Mouse (Mus musculus) thymus, adult 2 months (tissue): Measurements from ENCODE around the gene Gne. TPM values are rescaled to one million over a fixed set of nuclear protein-coding genes. Genes with fewer than 3 reads are reported as not detected.
"Not testable (repeated sequence)": the region's sequence is repeated elsewhere in the genome, so short reads cannot be mapped to it uniquely, and the experiment has no call there.

ENCODE experiments used
- DNase-seq: peaks from one replicate; pipeline ENCODE4 v3.0.0; 2021
- H3K27ac ChIP-seq: fragments of 200-500 bp; 2 replicates; pipeline ENCODE4 v1.5.1; 2012; ENCODE audit warnings: low read length, control low read depth; ENCODE audit not compliant: control insufficient read depth, insufficient read depth
- H3K27me3 ChIP-seq: fragments of 200-500 bp; 2 replicates; pipeline ENCODE4 v1.6.1; 2012; ENCODE audit warnings: mild to moderate bottlenecking, low read length, moderate library complexity, mixed read lengths; ENCODE audit not compliant: control insufficient read depth, insufficient read depth
- H3K36me3 ChIP-seq: fragments of 200-500 bp; 2 replicates; pipeline ENCODE4 v1.6.1; 2012; ENCODE audit warnings: mild to moderate bottlenecking, low read length, moderate library complexity; ENCODE audit not compliant: control insufficient read depth, insufficient read depth
- H3K4me1 ChIP-seq: fragments of 200-500 bp; replicated peaks from 2 replicates; pipeline ENCODE4 v1.6.1; 2012; ENCODE audit warnings: low read length; ENCODE audit not compliant: control insufficient read depth, insufficient read depth
- H3K4me3 ChIP-seq: fragments of 200-500 bp; 2 replicates; pipeline ENCODE4 v1.5.1; 2012; ENCODE audit warnings: mild to moderate bottlenecking, low read length, control low read depth, moderate library complexity; ENCODE audit not compliant: control insufficient read depth, insufficient read depth
- CTCF ChIP-seq: fragments of 200-500 bp; IDR thresholded peaks from 2 replicates; pipeline ENCODE4 v1.5.1; 2012; ENCODE audit warnings: mild to moderate bottlenecking, control low read depth, low read length, moderate library complexity, borderline replicate concordance; ENCODE audit not compliant: control insufficient read depth, poor library complexity, insufficient read depth; ENCODE audit errors: extremely low read depth
- POLR2A ChIP-seq: fragments of 200-500 bp; IDR thresholded peaks from 2 replicates; pipeline ENCODE4 v1.6.1; 2012; ENCODE audit warnings: mild to moderate bottlenecking, low read length, control low read depth, moderate library complexity; ENCODE audit not compliant: control insufficient read depth, poor library complexity, insufficient read depth; ENCODE audit errors: extremely low read depth
- WGBS: fragments of 180-500 bp; shearing (Covaris S2); methylation state at CpG from one replicate; pipeline ENCODE4 v1.1.7; 2018; 5-methylcytosine and 5-hydroxymethylcytosine counted together
- polyA plus RNA-seq: library from polyadenylated mRNA; depleted of rRNA; stranded (reverse); fragments of >200 nt; gene quantifications from 2 replicates; pipeline ENCODE4 v1.2.3, GENCODE M21; 2012

Gne gene
- polyA plus RNA-seq, 1 experiment: 28.0 TPM

DNA sequence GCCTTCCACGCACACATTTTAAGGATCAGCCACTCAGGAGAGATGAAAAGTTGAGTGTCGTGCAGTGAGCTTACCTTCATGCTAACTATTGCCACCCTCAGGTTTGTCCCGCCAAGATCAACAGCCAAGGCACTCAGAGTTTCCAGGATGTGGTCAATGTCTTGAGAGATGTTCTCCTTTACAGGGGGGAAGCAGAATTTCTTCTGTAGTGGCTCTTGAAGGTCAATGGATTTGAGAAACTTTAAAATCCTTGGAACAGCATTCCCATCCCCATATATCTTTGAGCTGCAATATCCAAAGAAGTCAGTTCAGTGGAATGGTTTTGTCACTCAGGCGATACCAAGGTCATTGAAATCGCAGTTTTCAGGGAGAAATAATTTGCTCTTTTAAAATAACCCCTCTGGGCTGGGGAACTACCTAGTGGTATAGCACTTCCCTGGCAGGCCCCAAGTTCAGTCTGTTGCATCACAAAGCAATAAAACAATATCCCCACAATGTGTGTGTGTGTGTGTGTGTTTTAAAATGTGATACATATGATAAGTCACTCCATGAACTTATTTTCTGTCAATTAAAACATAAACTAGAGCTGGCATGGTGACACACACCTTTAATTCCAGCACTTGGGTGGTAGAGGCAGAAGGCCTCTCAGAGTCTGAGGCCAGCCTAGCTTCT is 39.2 kb downstream of the Gne start:
- Histone ChIP-seq H3K27ac (no peak overlapping the region), H3K4me1 (peaks cover 7% of the 10 kb centered on the region), H3K36me3 (peaks cover 30% of the 10 kb centered on the region), H3K4me3 (no peak overlapping the region), H3K27me3 (no peaks in the 10 kb centered on the region)
- no peak for DNase-seq
- 66% methylated on average over 5 of the region's 5 CpGs for WGBS
- TF ChIP-seq CTCF (no peak), POLR2A (no peak)

DNA sequence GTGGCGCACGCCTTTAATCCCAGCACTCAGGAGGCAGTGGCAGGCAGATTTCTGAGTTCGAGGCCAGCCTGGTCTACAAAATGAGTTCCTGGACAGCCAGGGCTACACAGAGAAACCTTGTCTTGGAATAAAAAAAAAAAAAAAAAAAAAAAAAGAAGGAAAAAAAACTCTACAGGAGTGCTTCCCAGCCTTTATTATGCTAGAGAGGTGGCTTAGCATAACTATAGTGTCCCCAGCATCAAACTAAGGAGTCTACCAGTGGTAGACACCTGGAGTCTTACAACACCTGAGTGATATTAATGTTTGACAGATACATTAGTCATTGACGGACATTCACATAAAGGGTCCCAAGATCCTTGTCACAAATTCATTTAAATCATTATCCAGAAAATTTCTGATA is 40.8 kb downstream of the Gne start:
- not testable (repeated sequence) for H3K4me3 ChIP-seq, DNase-seq, H3K27me3 ChIP-seq, H3K4me1 ChIP-seq, H3K27ac ChIP-seq
- H3K36me3 ChIP-seq: peaks cover 33% of the 10 kb centered on the region
- WGBS: 100% methylated on average over 4 of the region's 4 CpGs

DNA sequence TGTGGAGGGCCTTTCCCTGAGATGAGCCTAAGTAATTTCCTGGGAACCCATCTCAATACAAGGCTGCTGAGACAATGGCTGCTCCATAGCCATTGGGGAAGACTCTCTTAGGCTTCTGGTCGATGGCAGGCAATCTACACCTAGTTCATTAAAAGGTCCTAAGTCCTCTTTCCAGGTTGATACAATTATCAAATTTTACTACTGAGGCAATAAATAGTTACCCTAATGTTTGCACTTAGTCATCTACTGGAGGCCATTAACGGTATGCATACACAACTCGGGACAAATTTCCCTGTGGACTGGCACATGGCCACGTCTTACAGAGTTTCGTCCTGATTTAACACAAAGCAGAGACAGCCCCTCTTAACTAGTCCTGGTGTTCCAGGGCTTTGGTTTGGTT is 41.5 kb downstream of the Gne start:
- H3K4me3 ChIP-seq: no peak overlapping the region
- 96% methylated on average over 5 of the region's 5 CpGs for WGBS
- TF ChIP-seq CTCF (no peak), POLR2A (no peak)
- H3K27ac ChIP-seq: no peak overlapping the region
- peaks cover 7% of the 10 kb centered on the region for H3K4me1 ChIP-seq
- H3K27me3 ChIP-seq: no peaks in the 10 kb centered on the region
- DNase-seq: no peak
- H3K36me3 ChIP-seq: peaks cover 33% of the 10 kb centered on the region

DNA sequence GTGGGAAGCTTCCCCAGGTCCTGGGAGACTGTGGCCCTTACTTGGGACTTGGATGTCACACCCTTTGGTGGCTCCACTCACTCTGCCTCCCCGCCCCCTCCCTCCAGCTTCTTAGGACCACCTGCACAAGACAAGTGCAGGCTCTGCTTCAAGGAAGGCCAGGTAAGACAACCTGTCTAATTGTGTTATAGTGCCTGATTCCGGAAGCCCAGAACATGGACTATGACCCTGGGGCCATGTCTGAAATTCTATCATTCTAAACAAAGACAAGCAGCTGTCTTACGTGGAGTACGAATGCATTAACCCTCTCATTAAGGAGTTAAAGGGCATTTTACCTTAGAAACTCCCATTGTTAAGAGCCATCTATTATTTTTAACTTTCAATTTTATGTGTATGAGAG is 43.2 kb downstream of the Gne start:
- TF ChIP-seq CTCF (no peak), POLR2A (no peak)
- Histone ChIP-seq H3K4me3 (no peak overlapping the region), H3K36me3 (peaks cover 33% of the 10 kb centered on the region), H3K27ac (no peak overlapping the region), H3K4me1 (peaks cover 7% of the 10 kb centered on the region), H3K27me3 (no peaks in the 10 kb centered on the region)
- no peak for DNase-seq
- WGBS: 98% methylated on average over 4 of the region's 4 CpGs

DNA sequence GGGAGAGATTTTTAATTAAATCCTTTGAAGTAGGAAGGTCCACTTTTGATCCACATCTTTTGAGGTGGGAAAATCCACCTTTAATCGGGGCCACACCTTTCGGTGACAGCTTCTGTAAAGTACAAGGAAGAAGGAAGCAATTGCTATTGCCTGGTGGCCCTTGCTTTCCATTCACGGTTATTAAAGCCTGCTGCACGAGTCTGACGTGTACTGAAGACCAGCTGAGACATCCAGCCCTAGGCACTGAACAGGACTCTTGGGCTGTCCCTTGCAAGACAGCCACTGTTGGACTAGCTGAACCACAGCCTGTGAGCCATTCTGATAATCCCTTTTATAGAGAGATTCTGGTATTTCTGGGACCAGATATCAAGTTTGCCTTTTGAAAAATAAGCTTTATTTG is 47.5 kb downstream of the Gne start:
- Histone ChIP-seq H3K27ac (no peak overlapping the region), H3K36me3 (peaks cover 31% of the 10 kb centered on the region), H3K4me3 (no peak overlapping the region), H3K27me3 (no peaks in the 10 kb centered on the region), H3K4me1 (peaks cover 6% of the 10 kb centered on the region; the same call in 1 of the 2 replicates)
- TF ChIP-seq CTCF (no peak), POLR2A (no peak)
- DNase-seq: no peak
- WGBS: 93% methylated on average over 5 of the region's 5 CpGs

DNA sequence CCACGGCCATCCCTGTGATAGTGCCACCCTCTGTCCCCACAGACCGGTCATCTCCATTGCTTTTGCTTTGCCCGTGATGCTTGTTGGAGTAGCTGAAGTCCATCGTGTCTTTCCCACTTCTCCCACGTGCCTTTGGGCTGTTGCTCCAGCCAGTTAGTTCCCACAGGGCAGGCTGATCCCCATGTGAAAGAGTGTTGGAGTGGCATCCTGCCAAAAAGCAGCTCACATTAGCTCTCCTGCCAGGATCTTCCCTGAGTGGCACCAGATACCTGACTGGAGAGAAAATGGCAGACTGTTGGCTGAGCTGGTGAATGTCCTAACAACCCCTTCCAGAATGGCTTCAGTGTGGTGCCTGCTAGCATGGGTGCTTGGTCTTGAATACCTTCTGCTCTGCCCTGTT is 52.5 kb downstream of the Gne start:
- Histone ChIP-seq H3K4me1 (peaks cover 6% of the 10 kb centered on the region; the same call in 1 of the 2 replicates), H3K27me3 (no peaks in the 10 kb centered on the region), H3K36me3 (peaks cover 56% of the 10 kb centered on the region), H3K4me3 (no peak overlapping the region), H3K27ac (no peak overlapping the region)
- DNase-seq: no peak
- no peak for TF ChIP-seq POLR2A
- TF ChIP-seq CTCF: no peak
- WGBS: 95% methylated on average over 5 of the region's 5 CpGs

DNA sequence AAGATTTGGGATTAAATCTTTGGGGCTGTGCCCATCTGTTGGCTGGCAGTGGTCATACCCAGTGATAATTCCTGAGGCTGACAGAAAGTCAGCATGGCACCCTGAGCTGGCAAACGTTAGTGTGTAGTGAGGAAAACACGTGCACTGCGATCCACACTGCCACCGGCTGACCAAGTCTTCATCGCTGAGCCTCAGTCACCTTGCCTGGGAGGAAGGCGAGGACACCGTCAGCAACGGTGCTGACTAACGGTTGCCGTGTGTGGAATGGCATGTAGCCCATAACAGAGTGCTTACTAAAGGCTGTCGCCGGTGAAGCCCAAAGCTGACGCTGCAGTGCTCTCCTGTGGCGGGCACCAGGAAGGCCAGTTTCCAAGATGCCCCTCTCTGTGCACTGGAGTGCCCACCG is 54.3 kb downstream of the Gne start:
- 0 out of 2 replicates have a peak, but pooled peaks cover under 1% of the 10 kb centered on the region for H3K4me1 ChIP-seq
- H3K27me3 ChIP-seq: no peaks in the 10 kb centered on the region
- H3K27ac ChIP-seq: no peak overlapping the region
- H3K36me3 ChIP-seq: peaks cover 71% of the 10 kb centered on the region
- DNase-seq: no peak
- 96% methylated on average over 15 of the region's 15 CpGs for WGBS
- TF ChIP-seq CTCF (no peak), POLR2A (no peak)
- no peak overlapping the region for H3K4me3 ChIP-seq
